Mouse (Mus musculus): ENCODE data around the gene Pomgnt2. TPM values are rescaled to one million over a fixed set of nuclear protein-coding genes. Genes with fewer than 3 reads are reported as not detected.
A peak's percentile ranks its signal among the peaks of the same experiment; 100 is the strongest.

Pomgnt2 gene
- polyA plus RNA-seq, 1 experiment from 2014 or later, result 10.5 TPM

DNA sequence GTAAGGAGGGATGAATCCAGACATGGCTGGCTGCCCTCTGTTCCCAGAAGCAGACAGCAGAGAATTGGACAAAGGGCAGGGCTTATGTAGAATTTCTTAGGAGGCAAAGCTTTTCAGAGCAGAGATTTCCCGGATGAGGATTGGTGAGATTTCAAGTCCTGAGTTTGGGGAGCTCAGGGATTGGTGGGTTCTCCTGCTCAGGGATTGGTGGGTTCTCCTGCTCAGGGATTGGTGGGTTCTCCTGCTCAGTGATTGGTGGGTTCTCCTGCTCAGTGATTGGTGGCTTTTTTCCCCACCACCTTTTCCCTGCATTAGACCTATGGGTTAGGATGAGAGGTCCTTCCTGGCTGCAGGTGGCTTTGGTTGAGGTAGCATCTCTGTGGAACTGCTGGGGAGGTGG, 60.0 kb downstream of the Pomgnt2 start:
- no peak overlapping the region for H3K4me3 ChIP-seq (ENCODE audit: low read depth, low read length)
- no peaks in the 10 kb centered on the region for H3K36me3 ChIP-seq (ENCODE audit: insufficient read depth)
- peak; percentile 31; the same call in 1 of the 2 replicates for ATAC-seq (ENCODE audit: insufficient read depth)
- TF ChIP-seq CTCF (IDR thresholded peaks at IDR 0.05; ENCODE audit: low read depth), result no peak
- no peak overlapping the region for H3K9ac ChIP-seq
- H3K4me2 ChIP-seq, result no peak overlapping the region; the same call in 1 of the 2 replicates
- H3K27me3 ChIP-seq (ENCODE audit: insufficient read depth, low read length), result no peaks in the 10 kb centered on the region
- 83% methylated on average over 1 of the region's 1 CpGs for WGBS
- DNase-seq, result peak; percentile 9
- H3K27ac ChIP-seq (ENCODE audit: low read depth), result no peak overlapping the region
- H3K9me3 ChIP-seq (ENCODE audit: low read depth, low read length), result no peaks in the 10 kb centered on the region
- no peaks in the 10 kb centered on the region for H3K4me1 ChIP-seq (ENCODE audit: insufficient read depth)

DNA sequence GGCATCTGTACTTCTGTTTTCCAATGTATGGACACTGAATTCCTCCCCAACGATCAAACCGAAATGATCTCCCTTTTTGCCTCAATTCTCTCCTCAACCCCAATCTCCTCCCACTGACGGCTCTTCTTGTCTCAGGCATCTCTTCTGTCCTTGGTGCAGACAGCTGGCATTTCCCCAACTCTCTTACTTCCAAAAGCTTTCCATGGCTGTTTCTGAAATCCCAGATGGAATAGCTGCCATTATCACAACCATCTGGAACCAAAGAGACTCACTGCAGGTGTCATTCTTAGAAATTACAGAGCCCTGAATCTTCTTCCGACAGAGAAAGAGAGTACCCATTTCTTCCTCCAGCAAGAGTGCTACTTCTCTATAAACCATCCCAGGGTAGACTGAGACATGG, 62.1 kb downstream of the Pomgnt2 start:
- H3K9ac ChIP-seq, result no peak overlapping the region
- WGBS, result 79% methylated on average over 4 of the region's 4 CpGs
- no peaks in the 10 kb centered on the region for H3K36me3 ChIP-seq (ENCODE audit: insufficient read depth)
- no peaks in the 10 kb centered on the region for H3K4me1 ChIP-seq (ENCODE audit: insufficient read depth)
- ATAC-seq (ENCODE audit: insufficient read depth), result no peak
- H3K27me3 ChIP-seq (ENCODE audit: insufficient read depth, low read length), result no peaks in the 10 kb centered on the region
- no peak for DNase-seq
- no peak overlapping the region for H3K4me2 ChIP-seq
- no peak overlapping the region for H3K4me3 ChIP-seq (ENCODE audit: low read depth, low read length)
- H3K9me3 ChIP-seq (ENCODE audit: low read depth, low read length), result no peaks in the 10 kb centered on the region
- TF ChIP-seq CTCF (IDR thresholded peaks at IDR 0.05; ENCODE audit: low read depth), result no peak
- H3K27ac ChIP-seq (ENCODE audit: low read depth), result no peak overlapping the region

Other genes with a start within 250 kb of the Pomgnt2 start
- 13.6 and 13.8 TPM in 2 replicates for gene Zfp651, start 237.8 kb downstream of the Pomgnt2 start, polyA plus RNA-seq (2014; fragmentation: Nextera tagmentation; extraction: Ambion mirVana)
- gene Klhl40, start 219.5 kb downstream of the Pomgnt2 start, polyA plus RNA-seq (2014; fragmentation: Nextera tagmentation; extraction: Ambion mirVana), result 0.17 and 0.30 TPM in 2 replicates
- 0.34 and 0.91 TPM in 2 replicates for gene Hhatl, start 204.6 kb downstream of the Pomgnt2 start, polyA plus RNA-seq (2014; fragmentation: Nextera tagmentation; extraction: Ambion mirVana)
- 0.39 and 0.78 TPM in 2 replicates for gene Ccdc13, start 157.6 kb downstream of the Pomgnt2 start, polyA plus RNA-seq (2014; fragmentation: Nextera tagmentation; extraction: Ambion mirVana)
- 163 and 169 TPM in 2 replicates for gene Higd1a, start 138.7 kb downstream of the Pomgnt2 start, polyA plus RNA-seq (2014; fragmentation: Nextera tagmentation; extraction: Ambion mirVana)
- gene Ackr2, start 98.8 kb downstream of the Pomgnt2 start, polyA plus RNA-seq (2014; fragmentation: Nextera tagmentation; extraction: Ambion mirVana), result 0.88 TPM in 2 replicates
- not detected in 2 replicates for gene Cyp8b1, start 80.8 kb downstream of the Pomgnt2 start, polyA plus RNA-seq (2014; fragmentation: Nextera tagmentation; extraction: Ambion mirVana)
- 1.7 and 2.2 TPM in 2 replicates for gene Fam198a, start 46.1 kb downstream of the Pomgnt2 start, polyA plus RNA-seq (2014; fragmentation: Nextera tagmentation; extraction: Ambion mirVana)
- gene Snrk, start 120.2 kb upstream of the Pomgnt2 start, polyA plus RNA-seq (2014; fragmentation: Nextera tagmentation; extraction: Ambion mirVana), result 57.9 and 58.4 TPM in 2 replicates